Mouse (Mus musculus) embryo, embryonic 10.5 days (tissue): ENCODE data around the gene Spaca9.
A peak's percentile ranks its signal among the peaks of the same experiment; 100 is the strongest.

ENCODE experiments used
- DNase-seq: peaks from one replicate; pipeline ENCODE4 v3.0.0-alpha.2; 2015; ENCODE audit warnings: low spot score

The Spaca9 gene

DNA sequence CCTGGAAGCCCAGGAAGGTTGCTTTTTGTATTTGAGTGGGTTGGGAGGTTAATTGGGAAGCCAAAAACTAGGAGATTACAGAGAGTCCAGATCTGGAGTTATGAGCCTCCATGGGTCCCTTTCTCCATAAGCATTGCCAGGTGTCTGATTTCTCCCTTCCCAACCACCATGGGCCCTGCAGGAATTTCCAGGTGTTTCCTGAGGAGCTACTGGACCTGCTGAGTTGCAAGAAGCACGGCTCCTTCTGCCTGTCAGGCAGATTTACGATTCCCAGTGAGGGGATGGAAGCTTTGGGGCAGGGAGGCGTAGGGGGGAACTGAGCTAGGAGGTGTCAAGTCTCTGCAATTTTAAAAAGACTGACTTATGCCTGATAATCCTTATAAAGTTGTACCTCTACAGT, 33.7 kb downstream of the Spaca9 start:
- DNase-seq, result no peak

DNA sequence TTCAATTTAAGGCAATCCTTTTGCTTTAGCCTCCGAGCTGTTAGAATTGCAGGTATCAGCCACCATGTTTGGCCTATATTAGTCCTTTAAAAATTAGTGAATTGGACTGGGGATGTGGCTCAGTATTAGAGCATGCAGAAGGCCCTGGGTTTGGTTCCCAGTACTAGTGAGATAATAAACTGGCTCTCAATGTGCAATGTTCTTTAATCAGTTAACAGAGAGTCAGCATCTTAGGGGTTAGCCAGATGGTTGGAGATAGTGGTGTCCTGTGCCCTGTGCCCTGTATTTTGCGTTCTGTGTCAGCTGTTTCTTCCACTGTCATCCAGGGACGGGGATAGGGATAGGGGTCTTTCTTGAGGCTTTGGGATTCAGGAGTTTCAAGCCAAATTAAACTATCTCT, 36.6 kb downstream of the Spaca9 start:
- no peak for DNase-seq

DNA sequence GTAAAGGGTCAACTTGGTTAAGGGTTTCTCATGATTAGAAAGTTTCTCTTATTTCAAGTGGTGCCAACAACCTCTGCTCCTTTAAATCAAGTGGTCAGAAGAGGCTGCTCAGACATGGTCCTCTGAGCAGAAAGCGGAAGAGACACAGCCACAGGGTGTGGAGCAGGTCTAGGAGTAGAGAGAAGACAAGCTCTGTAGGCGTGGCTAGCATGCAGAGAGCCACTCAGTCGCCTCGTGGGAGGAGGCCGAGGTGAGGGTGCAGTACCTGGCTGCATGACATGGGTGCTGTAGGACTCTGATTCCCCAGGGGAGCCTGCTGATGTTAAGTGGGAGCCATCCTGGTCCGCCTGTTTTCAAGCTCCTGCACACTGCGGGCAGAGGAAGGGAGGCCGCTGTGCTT, 43.3 kb downstream of the Spaca9 start:
- DNase-seq, result no peak

DNA sequence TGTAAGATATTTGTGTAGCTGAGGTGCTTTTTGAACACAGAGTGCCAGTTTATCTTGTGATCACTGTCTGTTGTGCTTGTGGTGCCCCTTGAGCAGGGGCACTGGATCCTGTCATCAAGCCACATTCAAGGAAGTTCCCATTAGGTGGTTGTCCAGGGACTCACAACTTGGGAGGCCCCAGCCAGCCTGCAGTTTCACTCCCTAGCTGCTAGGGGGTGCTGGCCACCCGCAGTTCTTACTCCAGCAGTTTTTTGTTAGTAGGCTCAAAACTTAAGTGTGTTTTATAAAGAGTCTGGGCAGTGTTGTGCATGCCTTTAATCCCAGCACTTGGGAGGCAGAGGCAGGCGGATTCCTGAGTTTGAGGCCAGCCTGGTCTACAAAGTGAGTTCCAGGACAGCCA, 45.2 kb downstream of the Spaca9 start:
- peak; percentile 41 for DNase-seq

DNA sequence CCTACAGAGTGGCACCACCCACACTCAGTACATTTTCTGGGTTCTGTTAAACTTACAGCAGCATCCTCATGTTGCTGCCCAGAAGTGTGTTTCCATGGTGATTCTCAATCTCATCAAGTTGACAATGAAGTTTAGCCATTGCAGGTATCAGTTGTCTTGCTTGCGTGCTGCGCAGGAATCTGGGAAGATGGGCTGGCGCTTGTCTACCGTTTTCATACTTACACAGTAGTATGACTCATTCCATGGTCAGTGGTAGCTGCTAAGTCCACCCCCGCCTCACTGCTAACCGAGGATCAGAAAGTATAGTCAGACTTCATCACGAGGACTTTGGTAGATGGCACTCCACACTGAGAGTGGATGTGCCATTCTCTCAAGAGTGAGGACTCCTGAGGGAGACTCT, 46.2 kb downstream of the Spaca9 start:
- no peak for DNase-seq

DNA sequence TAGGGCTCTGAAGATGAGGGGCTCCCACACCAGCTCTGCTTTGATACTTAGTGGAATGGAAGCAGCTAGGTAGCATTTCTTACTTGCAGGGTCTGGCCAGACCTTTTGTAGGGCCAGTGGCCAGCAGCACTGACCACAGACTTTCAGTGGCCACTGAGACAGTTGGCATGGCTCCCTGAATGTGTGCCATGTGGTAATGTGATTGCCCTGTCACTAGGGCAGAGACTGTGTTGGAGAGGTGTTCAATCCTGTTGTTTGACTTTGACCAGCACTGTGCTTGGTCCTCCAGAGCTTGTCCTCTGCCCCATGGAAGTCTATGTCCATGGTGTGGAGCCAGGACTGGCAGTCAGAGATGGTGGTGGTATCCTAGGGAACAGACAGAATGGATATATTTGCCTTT, 49.0 kb downstream of the Spaca9 start:
- no peak for DNase-seq

DNA sequence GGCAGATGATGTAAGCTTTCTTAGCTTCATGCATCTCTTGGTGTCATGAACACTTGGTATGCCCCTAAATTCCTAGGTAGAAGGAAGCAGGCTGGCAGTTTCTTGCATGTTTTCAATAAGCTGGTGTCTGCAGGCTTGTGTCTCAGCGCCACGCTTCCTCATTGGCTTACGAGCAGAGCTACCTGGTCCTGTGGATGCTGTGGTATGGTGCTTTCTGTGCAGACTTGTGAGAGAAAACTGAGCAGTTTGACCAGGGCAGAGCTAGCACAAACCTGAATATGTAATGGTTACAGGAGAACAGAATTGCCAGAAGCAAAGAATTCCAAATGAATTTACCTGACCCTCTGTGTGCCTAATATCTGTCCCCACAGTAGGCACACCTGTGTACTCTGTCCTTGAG, 56.4 kb downstream of the Spaca9 start:
- no peak for DNase-seq
